Mouse (Mus musculus) E14TG2a.4 (cell line): ENCODE data around the gene Rnls.
"Not testable (repeated sequence)": the region's sequence is repeated elsewhere in the genome, so short reads cannot be mapped to it uniquely, and the experiment has no call there.

Source experiments
- H3K27me3 ChIP-seq: 2 replicates; pipeline ENCODE4 v1.6.1; 2014; ENCODE audit warnings: low read length, control low read depth; ENCODE audit not compliant: insufficient read depth
- H3K36me3 ChIP-seq: 2 replicates; pipeline ENCODE4 v1.6.1; 2014; ENCODE audit warnings: low read length, control low read depth; ENCODE audit not compliant: insufficient read depth
- H3K4me1 ChIP-seq: replicated peaks from 2 replicates; pipeline ENCODE4 v1.6.1; 2014; ENCODE audit warnings: low read depth, low read length, control low read depth
- H3K4me3 ChIP-seq: replicated peaks from 2 replicates; pipeline ENCODE4 v1.5.1; 2014; ENCODE audit warnings: mild to moderate bottlenecking, low read length
- H3K9me3 ChIP-seq: 2 replicates; pipeline ENCODE4 v1.6.1; 2014; ENCODE audit warnings: low read length, control low read depth
- CTCF ChIP-seq: conservative IDR thresholded peaks from 2 replicates; pipeline ENCODE4 v1.5.1; 2014; ENCODE audit warnings: low read length
- NANOG ChIP-seq: IDR thresholded peaks from 2 replicates; pipeline ENCODE4 v1.6.1; 2014; ENCODE audit warnings: borderline replicate concordance, low read length, mixed read lengths
- POU5F1 ChIP-seq: IDR thresholded peaks from 2 replicates; pipeline ENCODE4 v1.6.1; 2014; ENCODE audit warnings: low read length, borderline replicate concordance

Gene Rnls

GRCm38 (mm10) chr19:33391651-33392382 lies at the start of gene Rnls:
Gene Rnls (minus strand): TSS chr19:33392295.
- Histone ChIP-seq H3K36me3 (no peaks in the 10 kb centered on the region), H3K4me3 (peak within 1 kb of the TSS; percentile 83), H3K27me3 (no peaks in the 10 kb centered on the region), H3K9me3 (no peaks in the 10 kb centered on the region), H3K4me1 (no peaks in the 10 kb centered on the region)
- TF ChIP-seq CTCF (peak; percentile 10; the same call in 1 of the 2 replicates), POU5F1 (no peak)

- no peaks in the 10 kb centered on the region for H3K4me1 ChIP-seq
- no peaks in the 10 kb centered on the region for H3K27me3 ChIP-seq
Observed at GRCm38 (mm10) chr19:33429457-33429856, 37.4 kb upstream of the Rnls start.

GRCm38 (mm10) chr19:33419368-33419767 lies 27.3 kb upstream of the Rnls start:
- H3K4me1 ChIP-seq, H3K36me3 ChIP-seq, H3K27me3 ChIP-seq, H3K4me3 ChIP-seq: not testable (repeated sequence)
- H3K9me3 ChIP-seq: peaks cover 11% of the 10 kb centered on the region

More at GRCm38 (mm10) chr19:33429457-33429856, 37.4 kb upstream of the Rnls start:
- H3K4me3 ChIP-seq: no peak overlapping the region
- no peaks in the 10 kb centered on the region for H3K9me3 ChIP-seq
- TF ChIP-seq CTCF (no peak), POU5F1 (no peak), NANOG (no peak)
- H3K36me3 ChIP-seq: no peaks in the 10 kb centered on the region

GRCm38 (mm10) chr19:33380825-33381224 lies 11.3 kb downstream of the Rnls start:
- Histone ChIP-seq H3K36me3 (no peaks in the 10 kb centered on the region), H3K4me1 (0 out of 2 replicates have a peak, but pooled peaks cover 3% of the 10 kb centered on the region), H3K27me3 (no peaks in the 10 kb centered on the region), H3K9me3 (no peaks in the 10 kb centered on the region), H3K4me3 (no peak overlapping the region)
- no peak for TF ChIP-seq POU5F1
- no peak for TF ChIP-seq CTCF
- TF ChIP-seq NANOG: no peak

- Histone ChIP-seq H3K4me1 (0 out of 2 replicates have a peak, but pooled peaks cover 3% of the 10 kb centered on the region), H3K9me3 (no peaks in the 10 kb centered on the region), H3K4me3 (no peak overlapping the region), H3K36me3 (no peaks in the 10 kb centered on the region), H3K27me3 (no peaks in the 10 kb centered on the region)
- TF ChIP-seq CTCF (peak; percentile 64), NANOG (no peak)
Observed at GRCm38 (mm10) chr19:33380386-33380785, 11.7 kb downstream of the Rnls start.

- Histone ChIP-seq H3K4me3 (no peak overlapping the region), H3K36me3 (no peaks in the 10 kb centered on the region), H3K27me3 (no peaks in the 10 kb centered on the region), H3K4me1 (no peaks in the 10 kb centered on the region), H3K9me3 (peaks cover 5% of the 10 kb centered on the region; the same call in 1 of the 2 replicates)
- TF ChIP-seq CTCF (no peak), POU5F1 (no peak), NANOG (no peak)
Observed at GRCm38 (mm10) chr19:33368808-33369207, 23.3 kb downstream of the Rnls start.

GRCm38 (mm10) chr19:33366661-33367060 lies 25.4 kb downstream of the Rnls start:
- no peaks in the 10 kb centered on the region for H3K27me3 ChIP-seq
- TF ChIP-seq CTCF (peak; percentile 78), POU5F1 (no peak)
- no peaks in the 10 kb centered on the region for H3K9me3 ChIP-seq
- H3K4me1 ChIP-seq: no peaks in the 10 kb centered on the region
- H3K36me3 ChIP-seq: no peaks in the 10 kb centered on the region
- no peak overlapping the region for H3K4me3 ChIP-seq

- TF ChIP-seq CTCF (no peak), NANOG (no peak), POU5F1 (no peak)
- H3K27me3 ChIP-seq: no peaks in the 10 kb centered on the region
- no peaks in the 10 kb centered on the region for H3K9me3 ChIP-seq
- no peaks in the 10 kb centered on the region for H3K4me1 ChIP-seq
- H3K36me3 ChIP-seq: no peaks in the 10 kb centered on the region
- no peak overlapping the region for H3K4me3 ChIP-seq
Observed at GRCm38 (mm10) chr19:33357019-33357418, 35.1 kb downstream of the Rnls start.

- TF ChIP-seq POU5F1 (no peak), CTCF (no peak), NANOG (no peak)
- Histone ChIP-seq H3K9me3 (no peaks in the 10 kb centered on the region), H3K36me3 (no peaks in the 10 kb centered on the region), H3K27me3 (no peaks in the 10 kb centered on the region), H3K4me3 (no peak overlapping the region), H3K4me1 (no peaks in the 10 kb centered on the region)
Observed at GRCm38 (mm10) chr19:33340119-33340518, 52.0 kb downstream of the Rnls start.
